Mouse (Mus musculus) cerebellum, adult 11-12 months (tissue): ENCODE results near the gene Akap10.
"Not testable (repeated sequence)": the region's sequence is repeated elsewhere in the genome, so short reads cannot be mapped to it uniquely, and the experiment has no call there.

Experiments used
- DNase-seq: peaks from one replicate; pipeline ENCODE4 v3.0.0; 2022

Gene Akap10

DNA sequence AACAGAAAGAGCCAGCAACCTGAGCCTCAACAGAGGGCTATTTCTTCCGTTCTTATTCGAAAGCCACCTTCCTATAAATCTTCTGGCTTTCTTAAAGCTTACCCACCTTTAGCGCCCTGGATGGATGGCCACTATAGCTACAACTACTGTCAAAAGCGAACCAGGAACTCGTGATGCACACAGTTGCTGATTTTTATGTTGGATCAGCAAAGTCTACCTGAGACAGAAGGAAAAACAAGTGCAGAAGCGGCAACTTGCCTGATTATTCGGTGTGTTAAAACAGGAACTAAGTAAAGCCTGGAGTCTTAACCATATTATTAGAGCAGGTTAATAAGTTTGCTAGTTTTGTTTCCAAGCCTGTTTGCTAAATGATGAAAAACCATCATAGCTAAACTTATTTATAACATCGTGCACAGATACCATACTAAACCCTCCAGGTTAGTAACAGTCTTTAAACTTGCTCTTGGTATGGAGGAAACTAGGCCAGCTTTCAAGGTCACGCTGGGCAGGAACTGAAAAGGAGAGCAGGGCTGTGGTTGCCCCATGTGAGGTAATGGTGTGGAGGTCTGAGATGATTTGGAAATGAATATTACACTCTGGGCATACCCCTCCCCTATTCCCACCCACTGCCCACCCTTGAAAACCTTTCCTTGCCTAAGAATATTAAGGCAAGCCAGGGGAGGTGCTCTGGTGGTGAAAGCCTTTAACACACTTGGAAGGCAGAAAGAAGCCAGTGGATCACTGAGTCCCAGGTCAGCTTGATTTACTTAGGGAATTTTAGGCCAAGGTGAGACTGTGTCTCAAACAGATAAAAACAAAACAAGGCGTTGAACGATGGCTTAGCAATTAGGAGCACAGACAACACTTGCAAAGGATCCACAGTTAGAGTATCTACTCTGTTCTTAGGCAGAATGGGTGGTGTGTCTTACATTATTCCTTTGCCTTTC, 861 bp upstream of the Akap10 start:
- DNase-seq = peak; percentile 16

DNA sequence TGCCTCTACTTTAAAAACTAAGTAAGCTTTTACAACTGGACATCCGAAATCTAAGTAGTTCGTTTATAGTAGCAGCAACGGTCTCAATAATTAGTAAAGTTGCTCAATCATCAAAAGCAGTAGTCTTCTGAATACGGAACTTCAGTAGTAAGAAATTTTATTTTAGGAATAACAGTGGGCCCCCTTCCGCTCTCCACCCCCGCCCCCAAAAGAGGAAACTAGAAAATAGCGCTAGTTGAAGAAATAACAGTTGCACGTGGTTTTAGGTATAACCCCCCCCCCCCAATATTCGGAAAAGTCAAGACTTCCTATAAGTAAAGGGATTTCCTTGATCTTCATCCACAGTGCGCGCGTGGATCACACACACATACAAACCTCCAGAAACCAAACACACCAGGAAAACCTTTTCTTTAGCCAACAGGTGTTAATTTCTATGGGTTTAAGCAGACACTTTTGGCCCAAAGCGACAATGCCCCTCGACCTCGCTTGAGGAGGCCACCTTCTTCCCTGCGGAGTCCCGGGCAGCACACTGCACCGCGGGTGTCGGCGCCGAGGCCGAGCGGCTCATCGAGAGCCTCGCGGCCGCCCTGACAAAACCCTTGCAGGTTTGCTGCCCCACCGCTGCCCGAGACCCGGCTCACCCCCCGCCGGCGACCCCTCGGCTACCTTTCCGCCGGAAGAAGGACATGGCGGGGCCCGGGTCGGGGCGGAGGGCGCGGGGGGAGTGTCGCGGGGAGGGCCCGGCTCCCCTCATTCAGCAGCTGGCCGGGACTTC, 542 bp downstream of the Akap10 start:
- no peak for DNase-seq

DNA sequence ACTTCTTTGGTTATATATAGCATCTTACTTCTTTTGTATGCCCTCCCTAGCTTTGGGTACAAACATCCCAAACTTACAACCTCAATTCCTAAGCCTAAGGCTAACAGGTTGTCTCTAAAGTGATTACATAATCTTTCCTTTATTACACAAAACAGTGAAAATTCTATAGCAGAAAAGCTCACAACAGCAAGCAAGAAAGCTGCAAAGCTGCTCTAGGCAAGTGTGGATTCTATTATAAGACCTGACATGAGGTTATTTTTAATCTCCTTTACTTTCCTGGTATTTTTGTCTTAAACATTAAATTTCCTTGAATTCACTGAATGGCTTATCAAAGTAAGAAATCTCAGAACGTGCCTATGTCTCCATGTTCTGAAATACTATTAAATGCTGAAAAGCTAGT, 6.7 kb downstream of the Akap10 start:
- DNase-seq = no peak

DNA sequence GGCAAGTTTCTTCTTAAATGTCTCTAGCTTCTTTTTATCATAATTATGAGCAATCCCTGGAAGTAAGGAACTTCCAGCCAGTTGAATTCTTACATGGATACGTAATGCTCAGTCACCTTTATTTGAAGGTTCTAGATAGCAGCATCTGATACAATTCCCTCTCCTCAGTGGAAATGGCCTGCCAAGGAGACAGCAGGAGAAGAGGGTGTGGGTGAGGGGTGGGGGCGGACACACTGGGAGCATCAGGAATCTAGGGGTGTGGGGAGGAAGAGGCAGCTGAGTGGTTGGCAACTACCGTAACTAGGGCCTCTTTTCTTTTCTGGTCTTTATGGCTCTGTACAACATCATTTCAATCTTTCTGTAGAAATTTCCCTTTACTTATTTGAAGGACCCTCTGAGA, 10.3 kb downstream of the Akap10 start:
- DNase-seq = no peak

DNA sequence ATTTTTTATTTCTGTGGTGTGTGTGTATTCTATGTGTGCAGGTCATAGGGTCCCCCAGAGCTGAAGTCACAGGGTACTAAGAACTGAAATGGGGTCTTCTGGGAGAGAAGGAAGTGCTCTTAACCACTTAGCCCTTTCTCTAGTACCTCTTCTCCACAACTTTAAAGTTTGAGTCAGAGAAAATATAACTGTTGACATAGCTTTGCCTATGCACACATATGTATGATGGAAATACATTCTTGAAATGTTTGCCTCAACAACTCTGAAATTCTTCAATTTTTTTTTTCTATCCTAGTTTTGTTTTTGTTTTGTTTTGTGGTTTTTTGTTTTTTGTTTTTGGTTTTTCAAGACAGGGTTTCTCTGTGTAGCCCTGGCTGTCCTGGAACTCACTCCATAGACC, 21.7 kb downstream of the Akap10 start:
- DNase-seq = no peak

DNA sequence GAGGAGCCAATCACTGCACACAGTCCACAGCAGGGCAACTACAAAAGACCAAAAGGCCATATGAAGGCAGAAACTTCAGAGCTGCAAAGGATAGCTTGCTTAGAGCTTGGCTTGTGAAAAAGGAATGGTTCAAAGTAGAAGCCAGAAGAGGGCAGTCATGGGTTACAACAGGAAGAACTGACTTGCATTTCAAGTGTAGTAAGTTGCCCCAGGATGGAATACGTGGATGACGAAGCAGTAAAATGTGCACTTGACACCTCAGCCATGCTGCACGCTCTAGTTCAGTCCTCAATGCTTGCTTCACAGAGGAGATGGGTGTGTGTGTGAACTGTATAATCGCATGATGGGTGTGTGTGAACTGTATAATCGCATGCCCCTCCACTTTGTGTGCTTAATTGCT, 47.9 kb downstream of the Akap10 start:
- no peak for DNase-seq

DNA sequence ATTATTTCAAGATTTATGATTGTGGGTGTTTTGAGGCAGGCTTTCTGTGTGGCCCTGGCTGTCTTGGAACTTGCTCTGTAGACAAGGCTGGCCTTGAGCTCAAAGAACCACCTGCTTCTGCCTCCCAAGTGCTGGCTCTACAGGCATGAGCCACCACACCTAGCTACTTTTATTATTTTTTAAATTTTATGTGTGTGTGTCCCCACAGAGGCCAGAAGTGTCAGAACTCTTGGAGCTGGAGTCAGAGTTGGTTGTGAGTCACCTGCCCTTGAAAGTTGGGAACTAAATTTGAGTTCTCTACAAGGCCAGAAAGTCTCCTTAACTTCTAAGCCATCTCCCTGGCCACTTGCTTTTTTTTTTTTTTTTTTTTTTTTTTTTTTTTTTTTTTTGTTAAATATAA, 50.1 kb downstream of the Akap10 start:
- no peak for DNase-seq

DNA sequence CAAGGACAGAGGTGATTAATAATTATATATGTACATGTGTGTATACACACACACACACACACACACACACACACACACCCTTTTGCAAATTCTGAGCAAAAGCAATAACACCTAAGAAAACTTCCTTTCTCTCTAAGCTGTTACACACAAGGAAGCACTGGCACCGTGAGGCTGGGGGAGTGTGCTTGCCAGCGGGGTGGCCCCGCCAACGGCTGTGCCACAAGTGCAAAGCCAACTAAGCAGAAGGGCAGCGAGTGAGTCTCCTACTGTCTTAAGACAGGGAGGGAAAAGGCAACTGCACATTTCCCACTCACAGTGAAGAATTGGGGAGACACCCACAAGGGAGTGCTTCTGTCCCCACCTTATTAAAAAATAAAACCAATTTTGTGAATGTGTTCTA, 58.2 kb downstream of the Akap10 start:
- DNase-seq = no peak

DNA sequence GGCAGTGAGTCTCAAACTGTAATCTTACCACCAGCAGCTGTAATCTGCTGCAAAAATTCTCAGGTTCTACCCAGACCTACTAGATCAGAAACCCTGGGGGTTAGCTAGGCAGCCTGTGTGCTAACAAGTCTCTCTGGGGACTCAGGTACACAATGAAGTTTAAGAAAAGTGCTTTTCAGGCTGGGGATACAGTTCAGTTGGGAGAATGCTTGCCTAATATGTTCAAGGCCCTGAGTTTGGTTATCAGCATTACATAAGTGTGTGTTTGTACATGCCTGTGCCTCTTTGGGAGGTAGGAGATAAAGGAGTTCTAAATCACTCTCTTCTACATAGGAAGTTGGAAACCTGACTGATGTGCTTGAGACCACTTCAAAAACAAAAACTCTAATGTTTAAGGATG, 63.2 kb downstream of the Akap10 start:
- DNase-seq = no peak

DNA sequence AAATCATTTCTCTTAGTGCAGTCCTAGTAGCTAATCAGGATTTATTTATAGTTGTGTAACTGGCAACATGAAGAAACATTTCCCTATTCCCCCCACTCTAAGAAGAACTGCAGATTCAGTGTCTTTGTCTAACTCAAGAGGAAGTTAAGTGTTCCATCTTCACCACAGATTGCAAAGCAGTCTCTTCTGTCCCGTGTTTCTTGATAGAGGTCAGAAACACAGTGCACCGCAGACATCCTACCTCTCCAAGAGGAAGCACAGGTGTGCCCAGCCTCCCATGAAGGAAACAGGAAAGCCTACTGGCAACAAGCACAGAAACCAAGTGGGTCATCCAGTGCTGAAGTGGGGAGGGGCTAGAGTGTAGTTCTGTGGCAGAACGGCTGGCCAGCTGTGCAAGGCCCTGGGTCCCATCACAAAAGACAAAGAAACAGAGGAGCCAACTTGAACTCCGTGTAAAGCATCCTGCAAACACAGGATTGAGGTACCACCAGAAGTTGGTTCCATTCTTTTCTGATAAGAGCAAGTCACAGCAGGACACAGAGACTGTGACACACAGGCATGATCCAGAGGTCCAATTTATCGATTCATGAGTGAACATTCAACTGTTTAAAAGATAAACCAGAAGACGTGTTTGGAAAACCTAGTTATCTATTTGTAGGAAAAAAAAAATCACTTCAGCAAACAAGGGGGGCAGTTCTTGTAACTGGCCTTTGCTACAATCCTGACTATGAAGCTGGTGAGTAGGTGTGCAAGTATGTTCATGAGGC, 68.1 kb downstream of the Akap10 start:
- no peak for DNase-seq

DNA sequence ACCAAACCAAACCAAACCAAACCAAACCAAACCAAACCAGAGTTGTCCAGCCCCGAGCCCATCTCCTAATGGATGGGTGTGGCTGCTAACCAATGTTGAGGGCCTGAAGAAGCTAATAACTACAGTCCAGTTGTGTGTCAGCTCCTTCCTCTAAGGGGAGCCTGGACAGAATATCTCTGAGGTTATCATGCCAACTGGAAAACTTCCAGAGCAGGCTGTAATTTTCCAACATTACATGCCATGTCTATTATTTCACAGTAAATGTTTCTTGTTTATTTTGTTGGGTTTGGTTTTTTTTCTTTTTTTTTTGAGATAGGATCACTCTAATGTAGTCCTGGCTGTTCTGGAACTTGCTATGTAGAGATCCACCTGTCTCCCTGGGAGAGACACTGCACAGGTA, 70.7 kb downstream of the Akap10 start:
- no peak for DNase-seq

DNA sequence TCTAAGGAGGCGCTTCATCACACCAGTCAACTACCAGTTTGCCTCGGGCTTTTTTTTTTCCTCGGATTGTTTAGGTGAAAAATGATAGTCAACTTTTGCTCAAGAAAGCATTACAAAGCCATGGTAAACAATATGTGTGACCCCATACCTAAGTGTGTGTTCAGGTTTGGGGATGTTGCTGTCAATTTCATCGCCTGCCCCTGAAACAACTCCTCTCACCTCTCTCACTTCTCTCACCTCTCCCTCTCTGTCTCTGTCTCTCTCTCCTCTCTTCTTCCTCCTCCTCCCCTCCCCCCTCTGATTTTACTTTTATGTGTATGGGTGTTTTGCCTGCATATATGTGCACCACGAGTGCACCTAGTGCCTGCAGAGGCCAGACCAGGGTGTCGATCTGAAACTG, 74.5 kb downstream of the Akap10 start:
- DNase-seq = no peak

DNA sequence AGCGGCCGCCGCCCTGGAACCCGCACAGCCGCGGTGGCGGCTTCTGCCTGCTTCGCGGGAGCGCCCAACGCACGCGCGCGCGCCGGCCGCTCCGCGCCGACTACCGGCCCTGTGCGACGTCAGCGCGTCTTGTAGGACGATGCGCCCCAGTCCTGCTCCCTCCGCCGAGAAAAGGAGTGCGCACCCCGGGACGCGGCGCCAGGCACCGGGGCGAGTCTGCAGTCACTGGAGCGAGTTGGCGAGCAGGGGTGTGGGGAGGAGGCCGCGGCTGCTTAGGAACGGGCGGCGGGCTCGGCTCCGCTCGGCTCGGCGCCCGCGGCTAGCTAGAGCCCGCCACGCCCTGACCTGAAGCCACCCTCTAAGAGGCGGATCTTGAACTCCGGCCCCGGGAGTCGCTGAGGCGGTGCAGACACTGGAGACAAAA, 75.1 kb downstream of the Akap10 start, which contains the start of gene Ulk2:
Gene Ulk2, minus strand, starts transcription at position 86 of the 424 bp plus-strand sequence.
- peak; percentile 90 for DNase-seq

DNA sequence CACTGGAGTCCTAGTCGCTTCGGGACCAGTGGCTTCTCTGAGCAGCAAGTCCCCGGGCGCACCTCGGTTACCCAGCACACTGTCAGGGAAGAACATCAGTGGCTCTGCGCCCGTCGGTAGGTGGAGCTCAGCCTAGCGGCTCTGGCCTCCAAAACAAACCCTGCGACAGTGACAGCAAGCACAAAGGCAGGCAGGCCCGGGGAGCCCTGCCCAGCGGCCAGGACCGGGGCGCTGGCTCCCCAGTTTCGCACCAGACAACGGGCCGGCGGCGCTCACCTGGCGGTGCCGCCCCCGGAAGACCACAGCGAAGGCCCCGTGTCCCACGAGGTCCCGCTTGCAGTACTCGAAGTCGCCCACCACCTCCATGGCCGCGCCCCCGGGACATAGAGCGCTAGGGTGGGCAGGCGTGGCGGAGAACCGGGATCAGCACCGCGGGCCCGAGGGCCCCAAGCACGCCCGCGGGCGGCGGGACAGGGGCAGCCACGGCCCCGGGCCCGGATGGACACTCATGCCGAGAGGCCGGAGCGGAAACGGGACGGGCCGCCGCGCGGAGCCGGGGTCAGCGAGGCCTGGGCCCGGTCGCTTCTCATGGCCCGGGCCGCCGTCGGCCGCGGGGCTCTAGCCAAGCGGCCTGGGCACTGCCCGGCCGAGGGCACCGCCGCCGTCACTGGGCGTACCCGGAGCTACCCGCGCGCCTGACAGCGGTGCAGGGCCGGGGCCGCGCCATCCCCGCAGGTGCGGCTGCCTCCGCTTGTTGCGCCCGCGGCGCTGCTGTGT, 75.7 kb downstream of the Akap10 start:
- peak; percentile 87 for DNase-seq

DNA sequence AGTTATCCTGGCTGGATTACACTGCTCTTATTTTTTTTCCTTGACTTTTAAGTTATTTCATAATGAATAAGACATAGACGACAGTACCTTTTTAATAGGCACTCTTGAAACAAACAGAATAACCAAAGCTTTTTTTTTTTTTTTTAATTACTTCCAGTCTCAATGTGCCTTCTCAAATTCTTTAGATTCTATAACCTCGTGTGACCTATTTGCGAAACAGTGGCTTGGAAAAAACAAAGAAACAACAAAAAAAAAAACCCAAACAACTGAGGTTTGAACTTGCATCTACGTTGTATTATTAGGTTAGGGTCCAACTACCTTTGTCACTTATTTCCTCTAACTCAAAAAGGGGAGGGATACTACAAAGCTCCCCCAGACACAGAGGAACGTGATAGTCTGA, 76.4 kb downstream of the Akap10 start:
- no peak for DNase-seq

DNA sequence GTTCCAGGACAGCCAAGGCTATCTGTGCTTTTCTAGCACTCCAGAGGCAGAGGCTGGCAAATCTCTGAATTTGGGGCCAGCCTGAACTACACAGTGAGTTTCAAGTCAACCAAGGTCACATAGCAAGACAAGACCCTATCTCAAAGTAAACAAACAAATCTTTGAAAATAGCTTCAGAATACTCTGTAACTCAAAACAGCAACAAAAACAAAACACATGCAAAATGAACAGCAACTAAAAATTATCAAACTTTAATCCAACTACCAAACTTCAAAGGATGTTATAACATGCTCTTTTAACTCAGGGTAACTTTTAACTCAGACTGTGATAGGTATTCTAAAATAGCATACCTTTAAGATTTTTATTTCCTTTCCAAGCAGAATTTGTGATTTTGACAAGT, 77.1 kb downstream of the Akap10 start:
- DNase-seq = no peak

DNA sequence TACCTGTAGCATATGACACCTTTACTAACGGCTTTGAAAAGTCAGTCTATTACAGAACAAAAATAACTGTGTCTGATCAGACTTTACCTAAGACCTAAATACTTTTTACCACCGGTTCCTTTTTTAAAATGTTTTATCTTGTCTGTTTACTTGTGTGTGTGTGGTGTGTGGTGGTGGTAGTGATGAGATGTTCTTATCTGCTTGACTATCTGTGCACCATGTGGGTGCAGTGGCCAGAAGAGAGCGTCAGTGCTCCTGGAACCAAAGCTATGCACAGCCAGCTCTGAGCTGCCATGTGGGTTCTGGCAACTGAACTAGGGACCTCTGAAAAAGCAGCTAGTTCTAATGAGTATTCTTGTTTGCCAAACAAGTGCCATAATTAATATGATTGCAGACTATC, 78.9 kb downstream of the Akap10 start:
- no peak for DNase-seq

DNA sequence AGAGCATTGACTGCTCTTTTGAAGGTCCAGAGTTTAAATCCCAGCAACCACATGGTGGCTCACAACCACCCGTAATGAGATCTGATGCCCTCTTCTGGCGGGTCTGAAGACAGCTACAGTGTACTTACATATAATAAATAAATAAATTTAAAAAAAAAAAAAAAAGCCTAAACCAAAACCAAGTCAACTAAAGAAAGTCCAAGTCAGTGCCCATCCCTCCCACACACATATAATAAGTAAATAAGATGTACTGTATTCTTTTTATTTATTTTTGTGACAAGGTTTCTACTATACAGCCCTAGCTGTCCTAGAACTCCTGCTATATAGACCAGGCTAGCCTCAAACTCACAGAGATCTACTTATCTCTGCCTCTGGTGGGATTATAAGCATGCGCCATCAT, 89.4 kb downstream of the Akap10 start:
- not testable (repeated sequence) for DNase-seq

DNA sequence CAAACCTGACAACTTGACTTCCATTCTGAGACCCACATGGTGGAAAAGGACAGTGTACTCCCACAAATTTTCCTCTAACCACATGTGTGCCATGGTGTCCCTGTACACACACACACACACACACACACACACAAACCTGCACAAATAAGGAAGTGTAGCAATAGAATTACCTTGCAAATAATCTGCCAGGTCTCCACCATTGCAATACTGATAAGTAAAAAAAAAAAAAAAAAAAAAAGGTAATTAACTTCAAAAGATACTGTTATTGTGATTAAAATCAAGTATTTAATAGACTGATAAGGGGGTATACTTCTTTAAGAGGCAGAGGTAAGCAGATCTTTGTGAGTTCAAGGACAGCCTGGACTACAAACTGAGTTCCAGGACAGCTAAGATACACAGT, 90.1 kb downstream of the Akap10 start:
- no peak for DNase-seq

DNA sequence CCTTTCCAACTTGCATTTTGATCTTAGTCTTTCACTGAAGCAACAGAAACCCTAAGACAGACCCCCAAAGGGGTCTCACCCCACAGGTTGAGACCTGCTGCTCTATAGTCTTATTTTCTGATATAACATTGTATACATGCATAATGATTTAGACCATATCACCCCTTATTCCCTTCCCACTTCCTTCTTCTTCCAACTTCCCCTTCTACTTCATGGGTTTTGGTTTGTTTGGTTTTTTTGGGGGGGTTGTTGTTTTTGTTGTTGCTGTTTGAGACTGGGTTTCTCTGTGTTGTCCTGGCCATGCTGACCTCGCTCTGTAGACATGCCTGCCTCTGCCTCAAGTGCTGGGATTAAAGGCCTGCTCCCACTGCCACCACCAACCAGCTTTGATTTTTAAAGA, 90.9 kb downstream of the Akap10 start:
- DNase-seq = no peak
